Mouse (Mus musculus) right cerebral cortex, adult 18-20 months (tissue): ENCODE data around the gene Kdf1.
A peak's percentile ranks its signal among the peaks of the same experiment; 100 is the strongest.

Experiments used
- DNase-seq: peaks from one replicate; pipeline ENCODE4 v3.0.0; 2022; ENCODE audit warnings: mixed read lengths

Kdf1 gene

DNA sequence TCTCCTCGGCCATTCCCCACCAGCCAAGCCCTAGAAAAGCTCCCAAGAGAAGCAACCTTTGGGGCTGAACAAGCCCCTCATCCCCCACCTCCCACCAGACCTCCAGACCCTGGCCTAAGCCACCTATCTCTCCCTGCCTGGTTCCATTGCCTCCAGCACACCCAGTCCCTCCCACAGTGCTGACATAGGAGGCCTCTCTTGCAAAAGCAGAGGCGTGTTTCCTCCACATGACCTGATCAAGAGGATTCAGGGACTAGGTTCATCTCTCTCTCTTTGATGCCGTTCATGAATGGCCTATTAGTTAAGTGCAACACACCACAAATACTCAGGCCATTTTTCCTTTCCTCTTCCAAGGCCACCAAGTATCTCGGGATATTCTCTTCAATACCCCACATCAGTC lies 41.1 kb downstream of the Kdf1 start:
- no peak for DNase-seq

- no peak for DNase-seq
Observed at GRCm38 (mm10) chr4:133561622-133562021, 42.9 kb downstream of the Kdf1 start.

- DNase-seq: no peak
Observed at GRCm38 (mm10) chr4:133563123-133563571, 44.4 kb downstream of the Kdf1 start.

GRCm38 (mm10) chr4:133567251-133567650 lies 48.5 kb downstream of the Kdf1 start:
- DNase-seq: no peak

- DNase-seq: no peak
Observed at GRCm38 (mm10) chr4:133569291-133570065, 50.7 kb downstream of the Kdf1 start.

DNA sequence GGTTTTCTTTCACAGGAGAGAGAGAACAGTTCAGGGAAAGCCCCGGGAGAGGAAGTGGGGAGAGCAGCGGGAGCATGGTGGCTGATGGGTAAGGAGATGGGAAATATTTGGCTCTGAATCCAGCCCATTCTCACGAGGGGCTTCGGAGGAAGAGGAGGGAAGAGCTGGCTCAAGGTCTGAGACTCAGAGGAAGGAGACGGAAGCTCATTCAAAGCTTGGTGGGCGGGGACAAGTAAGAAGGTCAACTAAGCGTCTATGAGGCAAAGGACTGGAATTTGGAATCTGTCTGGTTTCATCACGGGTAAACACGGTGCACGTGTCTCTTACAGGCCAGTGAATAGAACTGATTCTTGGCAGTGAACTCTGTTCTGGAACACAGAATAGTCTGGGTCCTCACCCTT lies 51.3 kb downstream of the Kdf1 start:
- no peak for DNase-seq

GRCm38 (mm10) chr4:133574070-133574842 lies 55.5 kb downstream of the Kdf1 start, which contains the start of gene Gpatch3:
TSS of gene Gpatch3 (plus strand) at chr4:133574745.
- peak; percentile 93 for DNase-seq

DNA sequence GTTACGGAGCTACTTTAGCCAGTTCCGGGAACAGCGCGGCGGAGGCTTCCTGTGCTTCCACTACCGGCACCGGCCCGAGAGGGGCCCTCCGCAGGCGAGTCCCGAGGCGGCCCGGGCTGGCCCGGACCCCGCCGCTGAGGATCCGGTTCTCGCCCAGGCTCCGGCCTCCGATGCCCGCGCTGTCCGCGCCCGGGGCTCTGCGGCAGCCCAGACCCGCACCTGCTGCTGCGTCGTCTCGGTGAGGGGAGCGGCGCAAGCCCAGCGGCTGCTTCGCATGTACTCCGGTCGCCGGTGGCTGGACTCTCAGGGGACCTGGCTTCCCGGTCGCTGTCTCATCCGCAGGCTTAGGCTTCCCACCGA lies 56.1 kb downstream of the Kdf1 start:
- no peak for DNase-seq

DNA sequence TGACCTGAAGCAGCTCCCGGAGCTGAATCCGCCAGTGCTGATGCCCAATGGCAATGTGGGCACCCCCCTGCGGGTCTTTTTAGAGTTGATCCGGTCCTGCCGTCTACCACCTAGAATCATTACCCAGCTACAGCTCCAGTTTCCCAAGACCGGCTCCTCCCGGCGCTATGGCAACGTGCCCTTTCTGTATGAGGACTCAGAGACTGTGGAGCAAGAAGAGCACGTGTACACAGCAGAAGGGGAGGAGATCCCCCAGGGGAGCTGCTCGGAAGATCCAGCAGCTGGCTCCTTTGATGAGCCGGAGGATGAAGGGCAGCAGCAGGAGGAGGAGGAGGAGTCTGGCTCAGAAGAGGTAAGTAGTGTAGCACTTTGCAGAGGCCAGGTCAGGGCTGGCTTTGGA lies 59.2 kb downstream of the Kdf1 start:
- DNase-seq: no peak
